Mouse (Mus musculus): ENCODE data around the gene Dennd1c. TPM values are rescaled to one million over a fixed set of nuclear protein-coding genes. Genes with fewer than 3 reads are reported as not detected.

Gene Dennd1c
- polyA plus RNA-seq, 1 experiment from 2014 or later: 3.6 TPM

GRCm38 (mm10) chr17:57085970-57086757, 7.8 kb upstream of the Dennd1c start:
- 89% methylated on average over 11 of the region's 11 CpGs for WGBS
- Histone ChIP-seq H3K4me1 (replicated peaks) (peaks cover 18% of the 10 kb centered on the region), H3K27me3 (ENCODE audit: insufficient read depth, poor library complexity, severe bottlenecking) (peaks cover 21% of the 10 kb centered on the region), H3K4me3 (peak overlapping the region; percentile 59; the same call in 1 of the 2 replicates), H3K36me3 (peaks cover 24% of the 10 kb centered on the region), H3K27ac (peak overlapping the region; percentile 90), H3K9me3 (no peaks in the 10 kb centered on the region)
- DNase-seq (ENCODE audit: low spot score): no peak

DNA sequence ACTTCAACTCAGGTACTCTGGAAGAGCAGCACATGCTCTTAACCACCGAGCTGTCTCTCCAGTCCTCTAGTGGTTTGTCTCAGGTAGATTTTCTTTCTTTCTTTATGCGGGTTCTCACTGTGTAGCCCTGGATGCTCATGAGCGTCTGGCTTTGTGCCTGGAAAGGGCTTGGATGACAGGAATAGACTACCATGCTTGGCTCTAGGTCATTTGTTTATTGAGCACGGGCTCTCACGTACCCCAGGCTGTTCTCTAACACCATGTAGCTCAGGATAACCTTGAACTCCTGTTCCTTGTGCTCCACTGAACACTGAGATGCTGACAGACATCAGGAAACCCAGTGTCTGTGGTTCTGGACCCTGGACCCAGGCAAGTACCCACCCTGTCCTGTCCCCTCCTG, 4.2 kb upstream of the Dennd1c start:
- Histone ChIP-seq H3K36me3 (peaks cover 42% of the 10 kb centered on the region), H3K4me3 (no peak overlapping the region), H3K9me3 (no peaks in the 10 kb centered on the region), H3K27me3 (ENCODE audit: insufficient read depth, poor library complexity, severe bottlenecking) (peaks cover 5% of the 10 kb centered on the region; the same call in 1 of the 2 replicates), H3K4me1 (replicated peaks) (peaks cover 18% of the 10 kb centered on the region), H3K27ac (no peak overlapping the region)
- DNase-seq (ENCODE audit: low spot score): no peak
- 88% methylated on average over 5 of the region's 5 CpGs for WGBS

DNA sequence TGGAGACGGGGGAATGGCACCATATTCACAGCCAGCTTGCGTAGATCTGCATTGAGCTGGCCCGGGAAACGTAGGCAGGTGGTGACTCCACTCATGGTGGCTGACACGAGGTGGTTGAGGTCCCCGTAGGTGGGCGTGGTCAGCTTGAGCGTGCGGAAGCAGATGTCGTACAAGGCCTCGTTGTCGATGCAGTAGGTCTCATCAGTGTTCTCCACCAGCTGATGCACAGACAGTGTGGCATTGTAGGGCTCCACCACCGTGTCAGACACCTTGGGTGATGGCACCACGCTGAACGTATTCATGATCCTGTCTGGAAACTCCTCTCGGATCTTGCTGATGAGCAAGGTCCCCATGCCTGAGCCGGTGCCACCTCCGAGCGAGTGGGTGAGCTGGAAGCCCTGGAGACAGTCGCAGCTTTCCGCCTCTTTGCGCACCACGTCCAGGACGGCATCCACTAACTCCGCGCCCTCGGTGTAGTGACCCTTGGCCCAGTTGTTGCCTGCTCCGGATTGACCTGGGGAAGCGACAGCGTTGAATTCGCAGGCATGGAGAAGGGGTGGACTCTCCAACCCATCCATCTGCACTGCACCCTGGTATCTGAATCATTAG, 3.0 kb upstream of the Dennd1c start:
- no peak for DNase-seq (ENCODE audit: low spot score)
- Histone ChIP-seq H3K27ac (no peak overlapping the region), H3K9me3 (no peaks in the 10 kb centered on the region), H3K27me3 (ENCODE audit: insufficient read depth, poor library complexity, severe bottlenecking) (0 out of 2 replicates have a peak, but pooled peaks cover 3% of the 10 kb centered on the region), H3K36me3 (peaks cover 42% of the 10 kb centered on the region), H3K4me3 (no peak overlapping the region), H3K4me1 (replicated peaks) (peaks cover 8% of the 10 kb centered on the region)
- 94% methylated on average over 31 of the region's 31 CpGs for WGBS

DNA sequence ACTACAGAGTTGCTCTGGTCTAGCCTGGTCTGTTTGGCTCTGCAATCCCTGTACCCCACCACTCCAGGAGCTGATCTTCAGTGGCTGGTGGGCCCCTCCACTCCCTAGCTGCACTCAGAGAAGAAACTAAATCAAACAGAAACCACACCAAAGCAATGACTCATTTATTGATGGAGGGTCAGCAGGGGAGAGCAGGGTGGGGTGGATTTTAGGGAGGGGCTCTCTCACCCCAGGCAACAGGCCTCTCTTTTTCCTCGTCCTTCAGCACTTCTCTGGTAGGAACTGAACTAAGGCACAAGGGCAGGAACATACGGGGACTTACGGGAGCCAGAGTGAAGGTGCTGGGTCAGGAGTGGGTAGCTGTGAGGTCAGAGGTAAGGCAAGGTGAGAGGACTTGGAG, 1.6 kb upstream of the Dennd1c start:
- WGBS: 69% methylated on average over 3 of the region's 3 CpGs
- no peak for DNase-seq (ENCODE audit: low spot score)
- peaks cover 39% of the 10 kb centered on the region for H3K36me3 ChIP-seq

DNA sequence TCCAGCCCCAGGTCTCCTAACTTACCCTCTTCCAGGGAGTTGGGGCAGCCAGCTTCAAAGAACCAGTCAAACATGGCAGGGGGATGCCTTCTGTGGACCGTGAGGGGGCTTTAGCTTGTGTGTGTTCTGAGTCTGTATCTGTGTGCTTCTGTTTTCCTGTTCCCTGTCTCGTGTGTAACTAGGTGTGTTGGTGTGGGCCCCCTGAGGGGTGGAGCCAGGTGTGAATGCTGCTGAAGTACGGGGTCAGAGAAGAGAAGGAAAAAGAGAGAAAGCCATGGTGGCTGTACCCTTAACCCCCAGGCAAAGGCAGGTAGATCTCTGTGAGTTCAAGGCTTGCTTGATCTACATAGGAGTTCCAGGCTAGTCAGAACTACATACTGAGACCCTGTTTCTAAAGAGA, 1.4 kb downstream of the Dennd1c start:
- no peak overlapping the region for H3K4me3 ChIP-seq
- no peak overlapping the region for H3K27ac ChIP-seq
- H3K36me3 ChIP-seq: peaks cover 24% of the 10 kb centered on the region
- H3K9me3 ChIP-seq: no peaks in the 10 kb centered on the region
- 70% methylated on average over 3 of the region's 3 CpGs for WGBS
- 0 out of 2 replicates have a peak, but pooled peaks cover 8% of the 10 kb centered on the region for H3K27me3 ChIP-seq (ENCODE audit: insufficient read depth, poor library complexity, severe bottlenecking)
- 0 out of 2 replicates have a peak, but pooled peaks cover 7% of the 10 kb centered on the region for H3K4me1 ChIP-seq (replicated peaks)
- DNase-seq (ENCODE audit: low spot score): no peak

More for the DNA sequence above, 1.6 kb upstream of the Dennd1c start:
- H3K4me1 ChIP-seq (replicated peaks): 0 out of 2 replicates have a peak, but pooled peaks cover 4% of the 10 kb centered on the region
- H3K9me3 ChIP-seq: no peaks in the 10 kb centered on the region
- no peak overlapping the region for H3K4me3 ChIP-seq
- H3K27me3 ChIP-seq (ENCODE audit: insufficient read depth, poor library complexity, severe bottlenecking): 0 out of 2 replicates have a peak, but pooled peaks cover 3% of the 10 kb centered on the region
- no peak overlapping the region for H3K27ac ChIP-seq

DNA sequence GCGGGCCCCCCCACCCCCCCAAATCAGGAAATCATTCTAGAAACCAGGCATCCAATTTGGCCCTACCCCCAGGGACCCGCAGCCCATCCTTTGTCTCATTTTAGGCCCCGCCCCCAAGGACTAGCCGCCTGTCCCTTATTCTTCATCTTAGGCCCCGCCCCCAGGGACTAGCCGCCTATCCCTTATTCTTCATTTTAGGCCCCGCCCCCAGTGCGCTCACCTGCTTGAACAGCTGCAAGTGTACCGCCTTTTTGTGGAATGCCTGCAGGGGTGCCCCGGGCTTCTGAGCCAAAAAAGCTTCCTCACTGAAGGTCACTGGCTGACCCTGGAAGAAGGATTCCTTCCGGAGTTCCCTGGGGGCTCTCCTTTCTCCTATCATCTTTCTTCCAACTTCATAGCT, 7.6 kb downstream of the Dennd1c start:
- H3K27ac ChIP-seq: peak overlapping the region; percentile 78
- WGBS: 3% methylated on average over 11 of the region's 11 CpGs

DNA sequence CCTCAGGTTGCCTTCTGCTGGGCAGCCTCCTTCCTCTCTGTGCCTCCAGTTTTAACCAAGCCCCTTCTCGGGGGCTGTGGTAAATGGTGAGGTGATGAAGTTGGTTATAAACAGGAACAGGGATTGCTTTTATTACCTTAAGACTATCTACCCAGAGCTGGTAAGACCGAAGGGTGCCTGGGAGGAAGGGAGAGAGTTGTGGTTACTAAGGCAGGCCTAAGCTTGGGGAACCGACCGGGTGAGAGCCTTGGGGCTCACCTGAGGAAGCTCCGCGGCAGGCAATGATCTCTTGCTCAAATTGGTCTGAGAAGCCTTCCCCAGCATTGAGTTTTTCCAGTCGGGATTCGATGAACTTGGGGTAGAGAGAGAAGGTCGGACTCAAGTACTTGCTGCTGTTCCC, 8.0 kb downstream of the Dennd1c start:
- H3K27ac ChIP-seq: peak overlapping the region; percentile 78
- H3K4me3 ChIP-seq: peak overlapping the region; percentile 41
- peaks cover 17% of the 10 kb centered on the region for H3K4me1 ChIP-seq (replicated peaks)
- no peaks in the 10 kb centered on the region for H3K36me3 ChIP-seq
- peaks cover 25% of the 10 kb centered on the region for H3K27me3 ChIP-seq (ENCODE audit: insufficient read depth, poor library complexity, severe bottlenecking)
- no peaks in the 10 kb centered on the region for H3K9me3 ChIP-seq
- DNase-seq (ENCODE audit: low spot score): no peak
- 11% methylated on average over 9 of the region's 9 CpGs for WGBS

More for the DNA sequence above, 7.6 kb downstream of the Dennd1c start:
- Histone ChIP-seq H3K27me3 (ENCODE audit: insufficient read depth, poor library complexity, severe bottlenecking) (peaks cover 21% of the 10 kb centered on the region), H3K4me3 (peak overlapping the region; percentile 41), H3K9me3 (no peaks in the 10 kb centered on the region), H3K36me3 (no peaks in the 10 kb centered on the region), H3K4me1 (replicated peaks) (peaks cover 14% of the 10 kb centered on the region)
- peak; percentile 67 for DNase-seq (ENCODE audit: low spot score)

DNA sequence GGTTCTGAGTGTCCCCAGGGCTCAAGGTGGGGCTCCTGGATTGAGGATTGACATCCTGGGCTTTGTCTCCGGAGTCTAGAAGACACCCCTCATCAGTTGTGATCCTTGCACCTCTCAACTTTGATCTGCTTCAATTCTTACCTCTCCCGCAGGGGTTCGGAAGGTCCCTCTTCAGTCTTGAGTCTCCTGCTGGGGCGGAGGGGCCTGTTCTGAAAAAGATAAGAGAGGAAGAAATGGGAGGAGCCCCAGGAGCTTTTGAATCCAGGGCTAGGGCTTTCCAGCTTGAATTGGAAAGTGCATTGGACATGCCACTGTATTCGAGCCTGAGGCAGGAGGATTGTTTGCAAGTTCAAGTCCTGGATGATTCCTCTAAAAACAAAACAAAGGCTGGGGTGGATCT, 11.4 kb downstream of the Dennd1c start:
- H3K36me3 ChIP-seq: no peaks in the 10 kb centered on the region
- WGBS: 64% methylated on average over 5 of the region's 5 CpGs
- no peak overlapping the region for H3K27ac ChIP-seq
- H3K4me1 ChIP-seq (replicated peaks): peaks cover 24% of the 10 kb centered on the region
- DNase-seq (ENCODE audit: low spot score): no peak
- no peak overlapping the region for H3K4me3 ChIP-seq
- H3K27me3 ChIP-seq (ENCODE audit: insufficient read depth, poor library complexity, severe bottlenecking): peaks cover 52% of the 10 kb centered on the region
- no peaks in the 10 kb centered on the region for H3K9me3 ChIP-seq

GRCm38 (mm10) chr17:57063031-57063430, 15.3 kb downstream of the Dennd1c start:
- no peak for DNase-seq (ENCODE audit: low spot score)
- no peak overlapping the region for H3K27ac ChIP-seq
- 13% methylated on average over 8 of the region's 8 CpGs for WGBS
- H3K4me1 ChIP-seq (replicated peaks): peaks cover 39% of the 10 kb centered on the region
- peaks cover 62% of the 10 kb centered on the region for H3K27me3 ChIP-seq (ENCODE audit: insufficient read depth, poor library complexity, severe bottlenecking)
- peak overlapping the region; percentile 22; the same call in 1 of the 2 replicates for H3K4me3 ChIP-seq
- no peaks in the 10 kb centered on the region for H3K36me3 ChIP-seq
- H3K9me3 ChIP-seq: no peaks in the 10 kb centered on the region

DNA sequence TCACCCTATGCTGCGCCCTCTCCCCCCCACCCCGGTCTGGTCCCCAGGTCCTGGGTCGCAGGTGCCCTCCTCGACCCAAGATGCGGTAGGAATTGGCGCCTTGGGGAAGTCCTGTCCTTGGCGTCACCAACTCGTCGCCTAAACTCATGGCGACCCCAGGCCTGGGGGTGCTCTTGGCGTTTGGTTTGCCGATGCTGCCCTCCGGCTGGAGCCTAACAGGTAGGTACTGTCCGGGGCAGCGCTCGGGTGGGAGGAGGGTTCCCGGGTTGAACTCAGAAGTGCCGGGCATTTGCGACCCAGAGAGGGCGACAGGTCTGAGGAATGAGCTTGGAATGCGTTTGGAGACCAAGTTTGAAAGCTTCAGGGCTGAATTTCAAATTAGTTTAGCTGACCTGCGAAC, 15.8 kb downstream of the Dennd1c start:
- peak overlapping the region; percentile 47 for H3K4me3 ChIP-seq
- no peak for DNase-seq (ENCODE audit: low spot score)
- H3K27ac ChIP-seq: peak overlapping the region; percentile 45; the same call in 1 of the 2 replicates

GRCm38 (mm10) chr17:57062011-57062521, 16.2 kb downstream of the Dennd1c start:
- Histone ChIP-seq H3K27me3 (ENCODE audit: insufficient read depth, poor library complexity, severe bottlenecking) (peaks cover 65% of the 10 kb centered on the region), H3K4me1 (replicated peaks) (peaks cover 40% of the 10 kb centered on the region), H3K9me3 (no peaks in the 10 kb centered on the region), H3K4me3 (peak overlapping the region; percentile 47), H3K36me3 (0 out of 2 replicates have a peak, but pooled peaks cover 5% of the 10 kb centered on the region), H3K27ac (peak overlapping the region; percentile 45; the same call in 1 of the 2 replicates)
- DNase-seq (ENCODE audit: low spot score): no peak
- under 1% methylated on average over 39 of the region's 39 CpGs for WGBS

More for the DNA sequence above, 15.8 kb downstream of the Dennd1c start:
- peaks cover 65% of the 10 kb centered on the region for H3K27me3 ChIP-seq (ENCODE audit: insufficient read depth, poor library complexity, severe bottlenecking)
- peaks cover 40% of the 10 kb centered on the region for H3K4me1 ChIP-seq (replicated peaks)
- 0 out of 2 replicates have a peak, but pooled peaks cover 5% of the 10 kb centered on the region for H3K36me3 ChIP-seq
- no peaks in the 10 kb centered on the region for H3K9me3 ChIP-seq
- WGBS: under 1% methylated on average over 22 of the region's 22 CpGs

DNA sequence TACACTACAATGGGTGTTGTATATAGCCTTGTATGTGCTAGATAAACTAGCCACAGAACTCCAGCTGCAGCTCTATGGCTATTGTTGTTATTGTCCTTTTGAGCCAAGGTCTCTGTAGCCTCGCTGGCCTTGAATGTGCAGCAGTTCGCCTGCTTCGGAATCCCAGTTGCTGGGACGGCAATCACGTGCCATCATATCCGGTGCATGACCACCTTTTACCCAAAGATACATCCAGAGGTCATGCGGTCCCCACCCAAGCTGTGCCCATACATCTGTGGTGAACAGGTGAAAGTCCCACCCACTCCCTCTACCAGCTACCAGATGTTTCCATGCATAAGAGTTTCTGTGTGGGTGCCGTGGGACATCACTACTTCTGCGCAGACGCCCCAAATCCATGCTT, 17.2 kb downstream of the Dennd1c start:
- no peak overlapping the region for H3K27ac ChIP-seq
- H3K36me3 ChIP-seq: peaks cover 10% of the 10 kb centered on the region
- H3K4me3 ChIP-seq: peak overlapping the region; percentile 74
- 41% methylated on average over 10 of the region's 10 CpGs for WGBS
- H3K4me1 ChIP-seq (replicated peaks): peaks cover 40% of the 10 kb centered on the region
- peaks cover 58% of the 10 kb centered on the region for H3K27me3 ChIP-seq (ENCODE audit: insufficient read depth, poor library complexity, severe bottlenecking)
- DNase-seq (ENCODE audit: low spot score): no peak
- no peaks in the 10 kb centered on the region for H3K9me3 ChIP-seq
